Mouse (Mus musculus) forebrain, postnatal 0 days (tissue): ENCODE measurements at regions not wholly inside any gene's neighbourhood (a gene's known extent, or its start where the extent isn't known, plus 50 kb on each side); places are given as distances from the start of the nearest gene placed in this dataset.
A peak's percentile ranks its signal among the peaks of the same experiment; 100 is the strongest.

ENCODE experiments used
- ATAC-seq: fragments of 200-750 bp; cut with Nextera tagmentation; 2 replicates; pipeline ENCODE4 v1.8.0; 2017; ENCODE audit warnings: mild to moderate bottlenecking, moderate library complexity
- DNase-seq: peaks from one replicate; pipeline ENCODE4 v3.0.0-alpha.2; 2015
- H3K27ac ChIP-seq: fragments of 300-500 bp; sonication (generic); 2 replicates; pipeline ENCODE4 v1.5.1; 2014; ENCODE audit warnings: low read depth, mild to moderate bottlenecking, antibody characterized with exemption, low read length, moderate library complexity, mixed read lengths
- H3K27me3 ChIP-seq: fragments of 300-500 bp; sonication (generic); 2 replicates; pipeline ENCODE4 v1.6.1; 2014; ENCODE audit warnings: mild to moderate bottlenecking, low read length, mixed read lengths; ENCODE audit not compliant: insufficient read depth
- H3K36me3 ChIP-seq: fragments of 300-500 bp; sonication (generic); 2 replicates; pipeline ENCODE4 v1.6.1; 2014; ENCODE audit warnings: mild to moderate bottlenecking, moderate library complexity; ENCODE audit not compliant: insufficient read depth
- H3K4me1 ChIP-seq: fragments of 300-500 bp; sonication (generic); 2 replicates; pipeline ENCODE4 v1.6.1; 2014; ENCODE audit warnings: antibody characterized with exemption; ENCODE audit not compliant: insufficient read depth
- H3K4me2 ChIP-seq: fragments of 300-500 bp; sonication (generic); 2 replicates; pipeline ENCODE4 v1.6.1; 2014; ENCODE audit warnings: low read depth, mild to moderate bottlenecking, moderate library complexity
- H3K4me3 ChIP-seq: fragments of 300-500 bp; sonication (generic); 2 replicates; pipeline ENCODE4 v1.5.1; 2014; ENCODE audit warnings: low read depth, low read length, mixed read lengths
- H3K9ac ChIP-seq: fragments of 300-500 bp; sonication (generic); 2 replicates; pipeline ENCODE4 v1.6.1; 2014; ENCODE audit warnings: mild to moderate bottlenecking
- H3K9me3 ChIP-seq: fragments of 300-500 bp; sonication (generic); 2 replicates; pipeline ENCODE4 v1.6.1; 2016; ENCODE audit warnings: low read length
- CTCF ChIP-seq: sonication (generic); IDR thresholded peaks from 2 replicates; pipeline ENCODE4 v1.5.1; 2016; ENCODE audit warnings: antibody characterized with exemption, control low read depth, low read depth
- WGBS: fragments of 180-500 bp; shearing (Covaris S2); extraction: QIAGEN DNeasy Blood & Tissue Kit; methylation state at CpG from one replicate; pipeline ENCODE4 v1.1.7; 2014; 5-methylcytosine and 5-hydroxymethylcytosine counted together

DNA sequence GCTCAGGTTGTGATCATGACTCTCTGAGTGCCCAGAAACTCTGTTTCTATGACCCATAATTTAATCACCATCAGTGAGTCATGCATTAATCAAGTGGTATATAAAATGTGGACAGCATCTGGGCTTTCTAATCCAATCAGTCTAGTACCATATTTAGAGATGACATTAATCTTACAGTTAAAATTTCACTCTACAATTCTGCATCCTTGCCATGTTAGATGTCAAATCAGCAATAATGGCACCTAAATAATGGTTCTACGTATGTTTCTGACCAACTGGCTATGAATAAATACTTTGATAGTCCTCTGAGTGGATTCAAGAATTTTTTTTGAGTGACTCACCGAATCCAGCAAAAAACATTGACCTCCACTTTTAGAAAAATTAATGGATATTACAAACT lies 383.0 kb upstream of the Gm12666 start:
- H3K4me3 ChIP-seq, result no peak overlapping the region
- H3K36me3 ChIP-seq, result no peaks in the 10 kb centered on the region
- no peaks in the 10 kb centered on the region for H3K27me3 ChIP-seq
- H3K9me3 ChIP-seq, result no peaks in the 10 kb centered on the region
- no peaks in the 10 kb centered on the region for H3K4me1 ChIP-seq
- DNase-seq (no peak), ATAC-seq (no peak)
- no peak overlapping the region for H3K27ac ChIP-seq
- no peak for TF ChIP-seq CTCF
- H3K4me2 ChIP-seq, result no peak overlapping the region
- no peak overlapping the region for H3K9ac ChIP-seq
- 81% methylated on average over 2 of the region's 2 CpGs for WGBS

DNA sequence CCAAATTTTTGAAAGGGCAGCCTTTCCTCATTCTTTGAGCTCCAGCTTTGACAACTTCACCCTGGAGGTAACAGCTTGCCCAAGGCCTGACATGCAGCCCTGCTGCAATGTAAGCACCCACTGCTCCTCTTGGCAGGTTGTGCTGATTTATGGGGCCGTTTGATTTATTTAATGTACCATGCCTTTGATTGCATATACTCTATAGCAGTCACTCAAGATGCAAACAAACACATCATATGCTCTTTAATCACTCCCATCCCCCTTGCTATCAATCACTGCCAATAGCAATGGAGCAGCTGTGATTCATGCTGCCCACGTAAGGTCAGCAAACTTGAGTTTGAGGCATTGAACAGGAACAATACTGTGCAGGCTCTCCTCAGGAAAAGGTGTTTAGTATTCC lies 373.8 kb upstream of the Gm12666 start:
- no peak for TF ChIP-seq CTCF
- Histone ChIP-seq H3K9ac (no peak overlapping the region), H3K36me3 (no peaks in the 10 kb centered on the region), H3K4me2 (no peak overlapping the region), H3K27ac (no peak overlapping the region), H3K27me3 (no peaks in the 10 kb centered on the region), H3K9me3 (no peaks in the 10 kb centered on the region), H3K4me1 (no peaks in the 10 kb centered on the region), H3K4me3 (no peak overlapping the region)
- no peak for DNase-seq
- WGBS, result 57% methylated on average over 2 of the region's 2 CpGs
- no peak for ATAC-seq

GRCm38 (mm10) chr4:92555186-92555585 lies 363.6 kb upstream of the Gm12666 start:
- H3K4me2 ChIP-seq, result no peak overlapping the region
- no peak for ATAC-seq
- no peak overlapping the region for H3K9ac ChIP-seq
- no peaks in the 10 kb centered on the region for H3K9me3 ChIP-seq
- no peak overlapping the region for H3K27ac ChIP-seq
- 88% methylated on average over 1 of the region's 1 CpGs for WGBS
- DNase-seq, result no peak
- H3K36me3 ChIP-seq, result no peaks in the 10 kb centered on the region
- no peak overlapping the region for H3K4me3 ChIP-seq
- H3K27me3 ChIP-seq, result no peaks in the 10 kb centered on the region
- H3K4me1 ChIP-seq, result no peaks in the 10 kb centered on the region
- no peak for TF ChIP-seq CTCF

DNA sequence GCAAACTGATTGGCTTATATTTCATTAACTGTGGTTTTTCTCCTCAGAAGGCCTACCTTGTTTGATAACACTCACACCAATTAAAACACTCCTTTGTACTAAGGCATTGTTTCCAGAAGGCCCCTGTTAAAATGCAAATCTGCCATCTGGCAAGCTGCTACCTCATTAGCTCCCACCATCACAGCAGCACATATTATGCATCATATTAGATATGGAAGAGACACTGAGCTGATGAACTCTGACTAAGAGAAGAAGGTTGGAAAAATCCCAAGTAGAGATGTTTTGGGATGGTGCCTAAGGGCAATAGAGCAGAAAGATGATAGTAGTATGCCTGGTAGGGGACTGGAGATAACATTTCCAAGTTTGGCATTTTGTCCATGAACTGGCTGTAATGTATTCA lies 350.5 kb upstream of the Gm12666 start:
- DNase-seq (peak; percentile 10), ATAC-seq (peak; percentile 20; the same call in 1 of the 2 replicates)
- H3K4me2 ChIP-seq, result no peak overlapping the region
- no peak overlapping the region for H3K4me3 ChIP-seq
- H3K27me3 ChIP-seq, result no peaks in the 10 kb centered on the region
- no peak overlapping the region for H3K27ac ChIP-seq
- no peaks in the 10 kb centered on the region for H3K36me3 ChIP-seq
- no peak overlapping the region for H3K9ac ChIP-seq
- TF ChIP-seq CTCF, result no peak
- no peaks in the 10 kb centered on the region for H3K4me1 ChIP-seq
- H3K9me3 ChIP-seq, result no peaks in the 10 kb centered on the region

- no peak for TF ChIP-seq CTCF
- Histone ChIP-seq H3K9me3 (no peaks in the 10 kb centered on the region), H3K27me3 (no peaks in the 10 kb centered on the region), H3K4me3 (no peak overlapping the region), H3K9ac (no peak overlapping the region), H3K4me1 (no peaks in the 10 kb centered on the region), H3K4me2 (no peak overlapping the region), H3K36me3 (no peaks in the 10 kb centered on the region), H3K27ac (no peak overlapping the region)
- DNase-seq (no peak), ATAC-seq (no peak)
- WGBS, result 91% methylated on average over 9 of the region's 9 CpGs
Measured at GRCm38 (mm10) chr4:92538296-92538695, 346.7 kb upstream of the Gm12666 start.

- no peak overlapping the region for H3K9ac ChIP-seq
- no peak for ATAC-seq
Measured at GRCm38 (mm10) chr4:92502010-92502409, 310.5 kb upstream of the Gm12666 start.

DNA sequence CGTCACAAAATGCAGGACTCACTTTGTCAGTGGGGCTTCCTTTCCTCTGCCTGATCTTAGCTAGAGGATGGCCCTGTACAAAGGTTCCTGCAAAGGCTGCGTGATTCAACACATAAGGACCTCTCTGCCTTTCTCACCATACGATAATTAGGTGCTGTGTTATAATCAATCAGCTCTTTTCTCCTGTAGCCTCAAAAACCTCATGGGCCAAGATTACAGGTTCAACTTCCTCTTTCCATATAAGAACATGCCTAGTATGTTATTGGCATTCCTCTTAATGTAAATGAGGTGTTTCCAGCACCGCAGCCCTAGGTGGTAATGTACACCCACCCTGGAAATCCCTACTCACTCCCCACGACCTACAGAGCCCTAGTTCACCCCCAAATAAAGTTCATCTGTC lies 308.6 kb upstream of the Gm12666 start:
- ATAC-seq (no peak), DNase-seq (no peak)
- Histone ChIP-seq H3K27me3 (no peaks in the 10 kb centered on the region), H3K9ac (no peak overlapping the region), H3K4me3 (no peak overlapping the region), H3K27ac (no peak overlapping the region), H3K36me3 (no peaks in the 10 kb centered on the region), H3K9me3 (no peaks in the 10 kb centered on the region), H3K4me1 (no peaks in the 10 kb centered on the region), H3K4me2 (no peak overlapping the region)
- 73% methylated on average over 5 of the region's 5 CpGs for WGBS
- no peak for TF ChIP-seq CTCF

More at GRCm38 (mm10) chr4:92502010-92502409, 310.5 kb upstream of the Gm12666 start:
- Histone ChIP-seq H3K36me3 (no peaks in the 10 kb centered on the region), H3K4me3 (no peak overlapping the region), H3K4me1 (no peaks in the 10 kb centered on the region), H3K27ac (no peak overlapping the region), H3K9me3 (no peaks in the 10 kb centered on the region), H3K27me3 (no peaks in the 10 kb centered on the region), H3K4me2 (no peak overlapping the region)
- TF ChIP-seq CTCF, result no peak
- DNase-seq, result no peak

DNA sequence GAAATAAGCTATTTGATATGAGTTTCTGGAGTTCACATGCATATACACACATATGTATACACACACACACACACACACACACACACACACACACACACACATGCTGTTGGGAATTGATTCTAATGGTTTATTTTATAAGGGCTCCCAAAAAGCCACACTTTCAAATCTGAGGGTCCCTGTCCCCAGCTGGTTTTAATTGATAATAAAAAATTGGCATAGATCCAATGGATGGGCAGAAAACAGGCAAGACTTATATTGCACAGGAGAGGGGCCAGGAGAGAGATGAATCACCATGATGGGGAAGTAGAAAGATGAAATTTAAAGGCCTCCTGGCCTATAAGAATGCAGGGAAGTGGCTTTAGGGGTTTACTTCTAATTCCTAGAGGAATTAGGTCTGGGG lies 295.1 kb upstream of the Gm12666 start:
- no peak for ATAC-seq
- no peak overlapping the region for H3K9ac ChIP-seq
- no peaks in the 10 kb centered on the region for H3K9me3 ChIP-seq
- no peaks in the 10 kb centered on the region for H3K27me3 ChIP-seq
- no peak overlapping the region for H3K4me2 ChIP-seq
- TF ChIP-seq CTCF, result no peak
- H3K4me1 ChIP-seq, result no peaks in the 10 kb centered on the region
- H3K27ac ChIP-seq, result no peak overlapping the region
- H3K36me3 ChIP-seq, result no peaks in the 10 kb centered on the region
- DNase-seq, result no peak
- no peak overlapping the region for H3K4me3 ChIP-seq
